Mouse (Mus musculus): Measurements from ENCODE around the gene Vps45.

The Vps45 gene

DNA sequence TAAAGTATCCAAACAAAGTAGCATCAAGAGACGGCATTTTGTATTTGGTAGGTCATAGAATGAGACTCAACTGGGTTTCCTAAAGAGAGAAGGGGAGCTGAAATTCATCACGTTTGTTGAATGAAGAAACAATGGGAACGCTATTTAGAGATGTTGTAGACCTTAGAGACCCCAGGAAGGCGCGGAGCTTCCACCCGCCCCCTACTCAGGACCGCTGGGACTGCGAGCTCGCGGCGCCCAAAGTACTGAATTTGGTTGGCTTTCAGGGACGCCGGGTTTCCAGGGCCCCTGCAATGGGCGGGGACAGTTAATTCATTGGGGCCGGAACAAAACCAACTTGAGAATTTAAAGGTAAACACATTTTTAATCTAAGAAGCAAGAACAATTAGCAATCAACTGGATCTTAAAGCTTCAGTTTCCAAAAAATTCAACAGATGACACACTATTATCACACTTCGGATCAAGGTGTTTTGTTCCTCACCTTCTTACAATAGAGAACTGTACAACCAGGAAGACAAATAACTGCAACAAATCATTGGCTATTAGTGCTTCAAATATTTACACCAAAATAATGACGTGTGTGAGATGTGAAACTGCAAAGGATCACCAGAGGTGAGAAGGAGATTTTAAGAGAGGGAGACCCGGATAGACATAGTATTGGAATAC, at the start of gene Vps45:
Gene Vps45 (minus strand): TSS at position 236 of the 666 bp plus-strand sequence.
- DNase-seq (ENCODE audit: low spot score in 2 of 2): peak; percentile 44 to 67

DNA sequence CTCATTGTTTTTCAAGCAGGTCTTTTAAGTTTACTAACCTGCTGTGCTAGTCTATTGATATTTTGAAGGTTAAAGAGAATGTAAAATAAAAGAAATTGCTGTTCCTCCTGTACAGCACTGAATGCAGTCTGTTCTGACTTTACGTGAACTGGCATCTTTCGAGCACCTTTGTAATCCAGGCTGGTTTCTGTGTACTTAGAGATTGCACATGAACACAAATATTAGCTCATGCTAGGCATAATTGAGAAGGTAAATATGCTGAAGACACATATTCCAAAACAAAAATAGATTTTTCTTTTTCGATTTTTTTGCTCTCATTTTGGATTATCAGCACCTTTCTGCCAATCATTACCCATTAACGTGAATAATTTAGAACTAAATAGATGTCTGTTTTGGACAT, 47.9 kb upstream of the Vps45 start:
- DNase-seq (ENCODE audit: low spot score in 2 of 2): no peak

DNA sequence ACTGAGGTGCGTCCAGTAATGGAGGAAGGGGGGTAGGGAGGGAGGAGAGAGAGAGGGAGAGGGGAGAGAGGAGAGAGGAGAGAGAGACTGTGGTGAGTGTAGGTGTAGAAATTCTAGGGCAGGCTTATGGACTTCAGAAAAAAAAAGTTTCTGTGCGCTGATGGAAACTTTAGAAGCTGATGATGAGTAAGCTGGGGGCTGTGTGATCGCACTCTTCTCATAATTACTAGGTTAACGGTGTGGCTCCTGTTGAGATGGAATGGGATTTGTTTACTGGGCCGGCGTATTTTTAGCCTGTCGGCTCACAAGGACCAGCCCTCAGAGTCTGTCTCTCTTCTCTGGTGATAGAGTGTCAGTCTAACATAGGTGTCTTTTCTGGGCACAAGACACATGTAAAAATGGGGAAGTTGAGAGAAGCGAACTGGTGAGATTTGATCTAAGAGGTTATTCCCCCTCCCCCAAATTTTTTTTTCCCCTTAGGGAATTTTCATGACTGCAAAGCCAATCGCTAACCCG, 47.0 kb upstream of the Vps45 start:
- no peak for DNase-seq (ENCODE audit: low spot score in 2 of 2)

DNA sequence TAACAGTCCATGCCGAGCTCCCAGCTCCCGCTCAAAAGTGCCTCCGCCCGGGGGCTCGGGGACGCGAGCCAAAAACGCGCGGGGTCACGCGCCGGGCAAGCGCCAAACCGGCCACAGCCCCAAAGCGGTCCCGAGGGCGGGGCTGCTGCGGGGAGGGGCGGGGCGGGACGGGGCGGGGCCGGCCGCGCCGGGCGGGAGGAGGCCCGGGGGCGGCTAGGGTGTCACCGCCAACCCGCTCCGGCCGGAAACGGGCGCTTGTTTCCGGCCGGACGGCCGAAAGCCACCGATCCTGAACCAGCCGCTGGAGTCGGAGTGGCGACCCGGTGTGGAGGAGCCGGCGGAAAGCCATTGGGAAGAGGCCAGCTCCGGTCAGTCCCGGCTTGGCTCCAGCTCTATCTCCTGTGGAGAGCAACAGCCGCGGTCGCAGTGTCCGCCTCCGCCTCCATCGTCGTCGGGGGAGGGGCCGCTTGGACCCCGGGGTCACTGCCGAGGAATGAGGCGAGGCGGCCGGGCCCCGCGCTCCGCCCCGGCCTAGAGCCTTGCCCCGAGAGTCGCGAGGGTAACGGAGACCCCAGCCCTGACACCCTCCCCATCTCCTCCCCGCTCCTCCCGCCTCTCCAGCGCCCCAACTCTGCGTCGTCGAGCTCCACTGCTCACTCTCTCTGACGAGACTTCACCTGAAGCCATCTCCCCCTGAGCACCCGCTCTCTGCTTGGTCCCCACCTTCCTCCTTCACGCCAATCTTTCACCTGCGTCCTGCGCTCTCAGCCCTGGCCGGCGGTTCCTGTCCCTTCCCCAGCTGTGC, 46.2 kb upstream of the Vps45 start, which contains the start of gene Otud7b:
Gene Otud7b (plus strand): TSS at position 267 of the 805 bp plus-strand sequence.
- peak; percentile 78 to 82 for DNase-seq (ENCODE audit: low spot score in 2 of 2)

DNA sequence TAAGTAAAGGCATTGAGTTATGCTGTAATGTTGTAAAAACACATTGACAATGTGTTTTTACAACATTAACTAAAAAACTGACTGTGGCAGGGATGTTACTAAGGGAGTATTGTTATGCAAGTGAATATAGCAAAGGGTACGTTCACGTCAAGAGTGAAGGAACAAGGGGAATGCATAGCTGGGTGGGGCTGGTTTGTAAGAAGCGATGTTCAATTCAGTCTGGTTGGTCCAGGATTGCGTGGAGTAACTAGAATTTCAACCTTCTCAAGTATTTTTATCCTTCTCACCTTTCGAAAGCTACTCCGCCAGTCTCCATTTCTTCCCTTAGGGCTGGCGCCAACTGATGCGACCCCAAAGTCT, 45.6 kb upstream of the Vps45 start:
- DNase-seq (ENCODE audit: low spot score in 2 of 2): no peak

DNA sequence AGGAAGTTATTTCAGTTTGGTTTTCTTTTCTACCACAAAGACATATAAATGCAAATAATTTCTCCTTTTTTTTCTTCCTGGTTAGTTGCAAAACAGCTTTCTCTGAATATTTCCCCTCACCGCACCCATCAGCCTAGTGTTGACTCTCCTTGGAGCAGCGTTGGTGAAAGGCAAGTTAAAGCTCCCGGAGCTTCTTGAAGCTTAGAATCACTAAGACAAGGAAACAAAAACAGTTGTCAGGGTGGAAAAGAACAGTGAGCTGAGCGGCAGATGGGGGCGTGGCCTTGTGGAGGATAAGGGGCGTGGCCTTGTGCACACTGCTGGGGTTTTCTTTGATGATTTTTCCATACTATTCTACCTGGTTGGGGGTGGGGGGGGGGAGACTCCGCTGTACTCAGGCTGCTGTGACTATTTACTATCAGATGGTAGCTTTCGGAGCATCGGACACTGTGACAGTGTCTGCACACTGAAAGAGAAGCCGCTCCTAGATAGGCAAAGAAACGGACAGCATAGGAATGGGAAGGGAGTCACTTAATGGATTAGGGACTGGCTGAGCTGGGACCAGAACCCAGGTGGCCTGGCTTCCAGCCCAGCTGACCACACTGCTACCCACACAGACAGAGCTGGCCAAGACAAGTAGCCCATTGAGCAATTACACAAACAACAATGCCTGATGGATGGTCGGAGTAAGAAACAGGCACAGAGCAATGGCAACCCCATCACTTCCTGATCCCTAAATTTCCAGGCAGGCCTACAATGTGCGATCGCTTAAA, 44.0 kb upstream of the Vps45 start:
- no peak for DNase-seq (ENCODE audit: low spot score in 2 of 2)

DNA sequence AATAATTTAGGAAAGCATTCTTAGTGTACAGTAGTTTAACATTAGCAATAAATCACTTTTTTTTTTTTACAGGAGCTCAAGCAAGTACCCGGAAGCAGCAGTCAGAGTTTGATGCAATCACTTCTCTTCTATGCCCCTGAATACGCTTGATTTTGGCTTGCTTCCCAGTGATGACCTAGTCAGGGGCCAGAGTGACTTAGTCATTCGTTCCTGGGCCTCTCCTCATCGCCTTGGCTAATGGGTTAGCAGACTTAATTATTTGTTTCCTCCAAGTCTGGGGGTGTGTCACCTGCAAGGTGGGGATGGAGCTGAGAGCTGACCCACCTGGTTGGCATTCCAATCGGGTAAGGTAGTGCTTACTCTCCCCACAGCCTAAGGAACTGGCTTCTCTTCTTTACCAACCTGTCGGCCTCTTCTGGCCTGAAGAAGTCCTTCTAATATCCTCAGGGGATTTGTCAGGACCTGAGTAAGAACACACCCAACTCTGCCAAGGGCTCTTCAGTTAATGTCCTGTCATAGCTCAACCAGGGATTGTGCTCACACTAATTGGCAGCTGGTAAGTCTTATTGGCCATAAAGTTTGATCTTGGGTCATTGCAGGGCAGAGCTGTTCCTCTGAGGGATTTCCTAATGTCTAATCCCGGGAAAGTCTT, 40.5 kb upstream of the Vps45 start:
- DNase-seq (ENCODE audit: low spot score in 2 of 2): peak in 1 of 2 experiments; percentile 35

DNA sequence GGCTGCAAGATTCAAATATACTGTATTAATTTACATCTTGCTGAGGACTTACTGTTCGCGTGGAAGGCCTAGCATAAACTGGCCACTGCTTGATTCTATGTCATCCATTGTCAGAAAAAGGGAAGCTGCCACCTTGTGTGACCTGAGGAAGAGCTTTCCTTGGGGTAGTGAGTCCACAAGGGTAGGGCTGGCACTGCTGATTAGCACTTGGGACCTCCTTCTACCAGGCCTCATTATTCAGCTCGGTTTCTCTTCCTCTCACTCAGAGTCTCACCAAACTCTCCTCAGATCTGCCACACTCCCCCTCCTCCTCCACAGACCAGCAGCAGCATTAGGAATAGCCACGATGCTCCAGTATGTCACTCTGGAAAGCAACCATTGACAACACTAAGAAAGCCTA, 39.9 kb upstream of the Vps45 start:
- no peak for DNase-seq (ENCODE audit: low spot score in 2 of 2)

DNA sequence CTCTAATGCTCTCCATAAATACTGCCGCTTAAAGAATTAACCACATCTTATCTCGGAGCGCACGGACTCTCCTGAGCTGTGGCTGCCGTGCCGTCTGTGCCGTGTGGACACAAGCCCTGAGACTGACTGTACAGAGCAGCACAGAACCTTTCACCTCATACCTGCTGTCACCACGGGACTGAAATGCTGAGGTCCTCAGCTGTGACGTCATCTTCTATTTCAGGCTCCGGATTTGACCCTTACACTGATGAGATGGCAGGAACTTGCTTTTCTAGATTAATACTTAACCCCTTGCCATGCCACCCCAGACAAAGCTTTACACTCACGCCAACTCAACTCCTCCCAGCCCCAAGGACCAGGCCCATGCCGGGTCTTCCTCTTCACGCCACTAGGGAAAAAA, 35.9 kb upstream of the Vps45 start:
- DNase-seq (ENCODE audit: low spot score in 2 of 2): no peak

DNA sequence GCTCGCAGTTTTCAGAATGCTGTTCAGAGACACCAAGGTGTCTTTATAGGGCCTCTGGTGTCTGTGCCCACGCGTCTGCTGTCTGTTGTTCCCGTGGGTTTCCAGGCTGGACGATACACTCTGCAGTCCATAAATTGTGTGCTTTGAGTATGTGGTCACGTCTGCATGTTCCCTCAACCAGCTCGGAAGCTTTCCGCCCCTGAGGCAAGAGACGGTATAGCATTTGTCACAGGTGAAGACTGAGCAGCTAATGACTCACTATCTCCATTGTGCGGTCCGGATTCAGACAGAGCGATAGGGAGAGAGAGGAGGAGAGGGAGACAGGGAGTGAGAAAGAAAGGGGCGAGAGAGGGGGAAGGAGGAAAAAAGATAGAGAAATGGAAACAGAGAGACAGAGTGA, 35.2 kb upstream of the Vps45 start:
- no peak for DNase-seq (ENCODE audit: low spot score in 2 of 2)

DNA sequence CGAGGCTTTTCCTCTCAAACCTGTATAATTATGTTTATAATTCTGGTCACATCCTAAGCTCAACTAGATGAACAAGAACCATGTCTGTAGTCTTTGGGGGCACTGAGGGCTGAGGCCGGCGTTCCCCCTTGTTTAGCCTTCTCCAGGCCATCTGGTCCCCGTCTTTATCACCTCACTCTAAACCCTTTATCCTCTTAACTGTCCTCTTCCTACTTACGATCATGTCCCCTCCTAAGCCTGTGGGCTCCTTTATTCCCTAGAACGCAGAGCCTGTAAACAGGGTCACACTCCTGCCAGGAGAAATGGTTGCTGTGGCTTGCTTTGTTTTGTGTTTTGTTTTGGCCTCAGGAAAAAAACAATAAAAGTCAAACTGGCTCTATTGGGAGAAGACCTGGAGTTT, 33.7 kb upstream of the Vps45 start:
- no peak for DNase-seq (ENCODE audit: low spot score in 2 of 2)

DNA sequence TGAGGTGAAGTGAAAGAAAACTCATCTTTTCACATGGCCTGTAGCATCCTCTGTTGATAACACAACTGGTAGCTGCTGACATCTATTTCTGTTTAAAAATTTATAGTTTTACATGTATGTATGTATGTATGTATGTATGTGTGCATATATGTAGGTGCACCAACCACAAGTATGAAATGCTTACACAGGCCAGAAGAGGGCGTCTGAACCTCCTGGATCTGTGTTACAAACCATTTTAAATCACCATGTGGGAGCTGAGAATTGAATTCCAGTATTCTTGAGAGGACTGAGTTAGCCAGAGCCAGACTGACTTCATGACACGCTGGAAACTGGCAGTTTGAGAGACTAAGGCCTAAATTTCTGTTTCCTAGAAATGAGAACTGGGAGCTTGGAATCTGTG, 32.9 kb upstream of the Vps45 start:
- no peak for DNase-seq (ENCODE audit: low spot score in 2 of 2)

DNA sequence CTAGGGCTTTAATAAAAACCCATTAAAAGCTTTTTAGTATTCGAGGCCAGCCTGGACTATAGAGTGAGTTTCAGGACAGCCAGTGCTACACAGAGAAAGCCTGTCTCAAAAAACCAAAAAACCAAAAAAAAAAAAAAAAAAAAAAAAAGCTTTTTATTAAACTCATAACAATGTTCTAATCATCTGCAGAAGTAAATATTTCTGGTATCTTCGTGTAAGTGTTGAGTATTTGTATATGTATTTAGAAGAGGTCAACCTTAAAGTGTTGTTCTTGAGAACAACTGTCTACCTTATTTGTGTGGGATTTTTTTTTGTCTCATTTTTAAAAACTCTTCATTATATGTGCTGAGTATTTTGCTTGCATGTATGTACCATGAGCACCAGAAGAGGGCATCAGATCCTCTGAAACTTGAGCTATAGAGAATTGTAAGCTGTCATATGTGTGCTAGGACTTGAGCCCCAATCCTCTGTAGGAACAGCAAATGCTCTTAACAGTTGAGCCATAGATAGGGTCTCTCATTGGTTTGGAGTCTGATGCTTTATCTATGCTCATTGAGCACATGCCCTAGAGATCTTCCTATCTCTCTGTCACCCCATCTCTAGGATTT, 31.7 kb upstream of the Vps45 start:
- no peak for DNase-seq (ENCODE audit: low spot score in 2 of 2)

DNA sequence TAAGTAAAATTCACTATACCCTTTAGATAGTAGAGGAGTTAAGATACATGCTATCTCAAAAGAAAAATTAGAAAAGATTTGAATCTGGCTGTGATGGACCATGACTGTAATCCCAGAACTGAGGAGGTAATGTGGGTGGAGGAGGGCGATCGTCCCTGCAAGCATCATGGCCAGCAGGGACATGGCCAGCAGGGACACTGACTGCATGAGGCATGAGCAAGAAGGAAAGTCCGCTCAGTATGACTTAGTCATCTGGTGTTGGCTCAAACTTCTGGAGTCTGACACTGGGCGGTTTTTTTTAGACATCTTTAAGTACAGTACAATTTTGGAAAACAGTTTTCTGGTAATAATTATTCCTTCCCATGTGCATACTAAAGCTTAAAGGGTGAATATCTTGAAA, 29.5 kb upstream of the Vps45 start:
- DNase-seq (ENCODE audit: low spot score in 2 of 2): no peak

DNA sequence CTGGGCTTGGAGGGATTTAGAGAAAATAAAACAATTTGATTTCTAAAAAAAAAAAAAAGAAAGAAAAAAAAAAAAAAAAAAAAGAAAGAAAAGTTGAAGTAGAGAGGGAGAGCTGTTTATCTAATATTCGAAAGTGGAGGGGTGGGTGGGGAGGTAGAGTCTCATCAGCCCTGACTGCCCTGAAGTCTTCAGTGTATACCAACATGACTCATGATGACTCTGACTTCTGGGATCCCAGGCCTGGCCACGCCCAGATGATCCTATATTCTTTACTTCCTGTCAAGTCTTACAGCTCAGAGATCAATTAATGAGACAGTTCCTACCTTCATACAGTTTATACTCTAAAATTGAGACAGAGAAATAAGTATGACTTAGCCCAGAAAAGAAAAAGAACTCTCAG, 29.0 kb upstream of the Vps45 start:
- no peak for DNase-seq (ENCODE audit: low spot score in 2 of 2)

DNA sequence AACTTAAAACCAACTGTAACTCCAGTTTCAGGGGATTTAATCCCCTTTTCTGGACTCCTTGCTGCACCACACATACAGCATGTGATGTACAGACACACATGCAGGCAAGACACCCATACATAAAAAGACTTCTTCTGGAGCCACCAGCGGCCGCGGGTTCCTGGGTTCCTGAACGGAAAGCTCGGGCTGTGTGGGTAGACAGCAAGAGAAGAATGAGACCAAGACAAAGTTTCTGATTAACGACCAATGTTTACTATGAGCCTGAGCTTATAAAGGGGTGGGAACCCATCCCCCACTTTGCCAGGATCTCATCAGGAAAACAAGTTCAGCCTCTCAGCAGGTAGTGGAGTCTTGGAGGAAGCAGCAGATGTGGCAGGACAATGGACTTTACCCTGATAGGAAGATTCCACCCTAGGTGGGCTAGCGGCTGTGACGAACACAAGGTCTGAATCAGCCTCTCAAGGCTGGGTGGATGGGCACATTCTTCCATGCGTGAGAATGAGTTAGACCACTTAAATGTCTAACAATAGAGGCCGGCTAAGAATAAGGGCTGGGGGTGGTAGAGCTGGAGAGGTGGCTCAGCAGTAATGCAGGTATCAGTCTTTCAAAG, 26.0 kb upstream of the Vps45 start:
- no peak for DNase-seq (ENCODE audit: low spot score in 2 of 2)

DNA sequence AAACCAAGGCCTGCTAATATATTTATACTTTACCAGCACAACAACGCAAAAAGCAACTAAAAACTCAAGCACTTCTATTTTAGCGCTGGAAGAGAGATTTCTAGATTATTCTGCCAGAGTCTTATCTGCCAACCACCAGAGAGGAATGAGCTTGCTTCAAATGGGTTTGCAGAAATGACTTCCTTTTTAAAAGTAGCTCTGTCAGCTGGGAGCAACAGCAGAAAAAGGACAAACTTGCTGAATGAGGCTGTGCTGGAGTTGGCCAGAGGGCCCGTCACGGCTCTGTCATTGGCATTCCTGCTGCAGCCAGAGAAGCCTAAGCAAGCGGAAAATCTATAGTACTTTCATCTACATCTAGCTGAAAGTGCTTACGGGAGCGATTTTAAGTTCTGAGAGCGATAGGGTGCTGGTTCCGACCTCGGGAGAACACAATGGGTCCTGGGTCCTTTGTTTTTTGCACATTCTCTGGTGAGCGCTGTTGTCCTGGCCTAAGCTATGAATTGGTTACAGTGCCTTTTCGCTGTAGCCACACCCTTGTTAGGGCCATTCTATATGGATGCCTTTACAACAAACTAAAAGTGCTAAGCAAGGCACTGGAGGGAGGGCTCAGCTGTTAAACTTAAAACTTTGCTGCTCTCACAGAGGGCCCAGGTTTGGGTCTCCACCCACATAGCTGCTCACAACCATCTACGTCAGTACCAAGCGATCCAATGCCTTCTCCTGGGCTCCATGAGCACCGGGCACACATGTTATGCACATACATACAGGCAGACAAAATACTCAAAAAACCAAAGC, 24.6 kb upstream of the Vps45 start:
- DNase-seq (ENCODE audit: low spot score in 2 of 2): no peak

DNA sequence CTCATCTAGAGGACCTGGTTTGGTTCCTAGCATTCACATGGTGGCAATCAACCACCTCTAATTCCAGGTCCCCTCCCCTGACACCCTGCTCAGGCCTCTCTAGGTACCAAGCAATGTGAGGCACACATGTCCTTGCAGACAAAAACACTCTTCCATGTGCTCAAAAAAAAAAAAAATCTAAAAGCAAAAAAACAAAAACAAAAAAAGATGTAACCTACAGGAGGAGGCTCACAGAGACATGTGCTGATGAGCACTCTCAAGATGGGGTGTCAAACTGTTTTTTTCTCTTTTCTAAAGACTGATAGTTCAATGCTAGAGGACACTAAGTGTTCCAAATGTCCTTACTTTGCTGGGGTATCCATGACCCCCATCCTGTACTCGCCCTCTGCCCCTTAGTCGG, 23.8 kb upstream of the Vps45 start:
- no peak for DNase-seq (ENCODE audit: low spot score in 2 of 2)

DNA sequence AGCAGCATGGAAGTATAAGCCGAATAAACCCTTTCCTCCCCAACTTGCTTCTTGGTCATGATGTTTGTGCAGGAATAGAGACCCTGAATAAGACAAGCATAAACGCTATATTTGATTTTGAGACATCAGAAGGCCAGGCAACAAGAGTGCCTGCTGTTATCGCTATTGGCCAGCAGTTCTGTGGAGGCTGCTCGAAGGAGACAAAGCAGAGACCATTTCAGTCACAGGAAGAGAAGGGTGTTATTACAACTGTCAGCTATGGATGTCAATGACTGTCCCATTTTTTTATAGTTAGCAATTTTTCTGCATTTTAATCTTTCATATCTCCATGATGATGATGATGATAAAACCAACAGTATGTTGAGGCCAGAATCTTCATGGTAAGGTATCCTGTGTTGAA, 23.4 kb upstream of the Vps45 start:
- no peak for DNase-seq (ENCODE audit: low spot score in 2 of 2)

DNA sequence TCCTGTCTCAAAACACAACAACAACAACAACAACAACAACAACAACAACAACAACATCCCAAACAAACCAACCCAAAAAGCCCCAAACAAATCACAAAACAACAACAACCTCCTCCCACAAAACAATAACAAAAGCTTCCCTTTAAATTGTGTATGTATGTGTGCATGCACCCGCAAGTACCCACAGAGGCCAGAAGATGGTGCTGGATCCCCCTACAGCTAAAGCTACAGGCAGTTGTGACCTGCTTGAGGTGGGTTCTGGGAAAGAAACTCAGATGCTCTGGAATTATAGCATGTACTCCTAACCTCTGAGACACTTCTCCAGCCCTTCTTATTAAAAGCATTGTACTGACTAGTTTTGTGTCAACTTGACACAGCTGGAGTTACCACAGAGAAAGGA, 22.7 kb upstream of the Vps45 start:
- no peak for DNase-seq (ENCODE audit: low spot score in 2 of 2)
